Mouse (Mus musculus): ENCODE measurements at regions not wholly inside any gene's neighbourhood (a gene's known extent, or its start where the extent isn't known, plus 50 kb on each side); places are given as distances from the start of the nearest gene placed in this dataset.

GRCm38 (mm10) chr11:37904991-37905390, 669.2 kb upstream of the Tenm2 start:
- TF ChIP-seq CTCF (IDR thresholded peaks at IDR 0.05; ENCODE audit: borderline replicate concordance, insufficient read depth, low read depth, low read length) (no peak), POLR2A (IDR thresholded peaks at IDR 0.05; ENCODE audit: borderline replicate concordance, insufficient read depth, low read length) (no peak)
